10 mouse cellular contexts compared by ENCODE assay signal in genomic region chr4:62755237-62755900, GRCm38 (mm10).
DNase-seq lines count a peak whose midpoint lies in the region; ATAC-seq lines count a peak whose summit lies in the region.
"Had no signal": no experiment of that assay in that cellular context is flagged by ENCODE, and none has a peak within 500 bp of the region (broad histone marks: within the 10 kb centered on the region; RNA-seq: fewer than 3 reads in every experiment).

No protein-coding gene starts in this region.

- no peaks in the 10 kb centered on the region for H3K36me3 ChIP-seq in hindbrain, embryonic 10.5 days
- no peaks in the 10 kb centered on the region for H3K36me3 ChIP-seq in limb, embryonic 12.5 days
- no peaks in the 10 kb centered on the region for H3K36me3 ChIP-seq in neural tube, embryonic 11.5 days (ENCODE audit: control insufficient read depth, insufficient read depth, low read length)

- peak; percentile 89 for ATAC-seq in limb, embryonic 12.5 days (ENCODE audit: insufficient number of reproducible peaks, insufficient read depth, low FRiP score, low TSS enrichment, low read depth)
- ATAC-seq in neural tube, embryonic 11.5 days (ENCODE audit: insufficient read depth, low FRiP score, low TSS enrichment) = no peak
- no peak for ATAC-seq in cerebellum, adult (ENCODE audit: insufficient number of reproducible peaks, low FRiP score, low TSS enrichment)
- ATAC-seq: Patski had no signal

- H3K9ac ChIP-seq in limb, embryonic 12.5 days (replicated peaks) = no peak overlapping the region
- H3K9ac ChIP-seq in neural tube, embryonic 11.5 days (ENCODE audit: low read length) = no peak overlapping the region
- H3K9ac ChIP-seq: liver, embryonic 14.5 days had no signal

- H3K9me3 ChIP-seq in hindbrain, embryonic 10.5 days = no peaks in the 10 kb centered on the region
- H3K9me3 ChIP-seq in limb, embryonic 12.5 days = no peaks in the 10 kb centered on the region
- no peaks in the 10 kb centered on the region for H3K9me3 ChIP-seq in neural tube, embryonic 11.5 days (ENCODE audit: control insufficient read depth, low read length)

- H3K4me1 ChIP-seq in hindbrain, embryonic 10.5 days (replicated peaks) = peaks cover 31% of the 10 kb centered on the region
- peaks cover 43% of the 10 kb centered on the region for H3K4me1 ChIP-seq in limb, embryonic 12.5 days (replicated peaks)
- peaks cover 3% of the 10 kb centered on the region; the same call in 1 of the 2 replicates for H3K4me1 ChIP-seq in neural tube, embryonic 11.5 days (ENCODE audit: control insufficient read depth, insufficient read depth, low read length)

- DNase-seq in urinary bladder, postnatal 4 days (ENCODE audit: low spot score in 2 of 2) = peak; percentile 78 to 80
- DNase-seq in urinary bladder, adult 2 months (ENCODE audit: low spot score) = no peak
- DNase-seq in gastrocnemius, adult 18-20 months (ENCODE audit: low spot score) = peak; percentile 63
- DNase-seq in hindbrain, embryonic 10.5 days (ENCODE audit: low spot score) = peak; percentile 73
- peak; percentile 57 for DNase-seq in neural tube, embryonic 11.5 days (ENCODE audit: low spot score)
- DNase-seq in spleen, postnatal 36 days (ENCODE audit: low spot score in 2 of 2) = no peak

- WGBS in hindbrain, embryonic 10.5 days = 58% methylated on average over 5 of the region's 5 CpGs
- 19% methylated on average over 5 of the region's 5 CpGs for WGBS in limb, embryonic 12.5 days
- WGBS in neural tube, embryonic 11.5 days = 61% methylated on average over 5 of the region's 5 CpGs

- no peaks in the 10 kb centered on the region for H3K27me3 ChIP-seq in hindbrain, embryonic 10.5 days (ENCODE audit: insufficient read depth, poor library complexity, severe bottlenecking)
- H3K27me3 ChIP-seq in limb, embryonic 12.5 days = no peaks in the 10 kb centered on the region
- no peaks in the 10 kb centered on the region for H3K27me3 ChIP-seq in neural tube, embryonic 11.5 days (ENCODE audit: control insufficient read depth, insufficient read depth, low read length)
- H3K27me3 ChIP-seq: Patski had no signal

- no peak overlapping the region for H3K4me3 ChIP-seq in hindbrain, embryonic 10.5 days
- H3K4me3 ChIP-seq in limb, embryonic 12.5 days (replicated peaks) = no peak overlapping the region
- no peak overlapping the region for H3K4me3 ChIP-seq in neural tube, embryonic 11.5 days (ENCODE audit: low read depth, low read length)

- H3K27ac ChIP-seq in hindbrain, embryonic 10.5 days = peak overlapping the region; percentile 66; the same call in 1 of the 2 replicates
- peak overlapping the region; percentile 80 for H3K27ac ChIP-seq in limb, embryonic 12.5 days
- H3K27ac ChIP-seq in neural tube, embryonic 11.5 days (ENCODE audit: low read depth, low read length) = no peak overlapping the region
- H3K27ac ChIP-seq: liver, embryonic 14.5 days had no signal

- peak overlapping the region; percentile 11; the same call in 1 of the 2 replicates for H3K4me2 ChIP-seq in limb, embryonic 12.5 days
- H3K4me2 ChIP-seq in neural tube, embryonic 11.5 days (ENCODE audit: low read depth) = no peak overlapping the region

Comparison
In these comparisons a context has a peak if more than half of its experiments do, and no peak if none do; other contexts are left out.
1. DNase-seq: peak in urinary bladder, postnatal 4 days (2 of 2), gastrocnemius, adult 18-20 months (single experiment), hindbrain, embryonic 10.5 days (single experiment) and neural tube, embryonic 11.5 days (single experiment); none in urinary bladder, adult 2 months (single experiment) and spleen, postnatal 36 days (0 of 2).